Mouse (Mus musculus) induced T-regulatory cell, adult 2 months (primary cell): ENCODE data around the gene Scrn1.

Experiments used
- DNase-seq: peaks from one replicate; pipeline ENCODE4 v3.0.0-alpha.2; 2012; ENCODE audit warnings: low read depth

Scrn1 gene

GRCm38 (mm10) chr6:54472846-54473715, 93.2 kb downstream of the Scrn1 start:
- no peak for DNase-seq

- no peak for DNase-seq
Observed at GRCm38 (mm10) chr6:54471866-54472265, 94.4 kb downstream of the Scrn1 start.

- no peak for DNase-seq
Observed at GRCm38 (mm10) chr6:54467371-54467770, 98.9 kb downstream of the Scrn1 start.

- no peak for DNase-seq
Observed at GRCm38 (mm10) chr6:54464926-54465325, 101.4 kb downstream of the Scrn1 start.

DNA sequence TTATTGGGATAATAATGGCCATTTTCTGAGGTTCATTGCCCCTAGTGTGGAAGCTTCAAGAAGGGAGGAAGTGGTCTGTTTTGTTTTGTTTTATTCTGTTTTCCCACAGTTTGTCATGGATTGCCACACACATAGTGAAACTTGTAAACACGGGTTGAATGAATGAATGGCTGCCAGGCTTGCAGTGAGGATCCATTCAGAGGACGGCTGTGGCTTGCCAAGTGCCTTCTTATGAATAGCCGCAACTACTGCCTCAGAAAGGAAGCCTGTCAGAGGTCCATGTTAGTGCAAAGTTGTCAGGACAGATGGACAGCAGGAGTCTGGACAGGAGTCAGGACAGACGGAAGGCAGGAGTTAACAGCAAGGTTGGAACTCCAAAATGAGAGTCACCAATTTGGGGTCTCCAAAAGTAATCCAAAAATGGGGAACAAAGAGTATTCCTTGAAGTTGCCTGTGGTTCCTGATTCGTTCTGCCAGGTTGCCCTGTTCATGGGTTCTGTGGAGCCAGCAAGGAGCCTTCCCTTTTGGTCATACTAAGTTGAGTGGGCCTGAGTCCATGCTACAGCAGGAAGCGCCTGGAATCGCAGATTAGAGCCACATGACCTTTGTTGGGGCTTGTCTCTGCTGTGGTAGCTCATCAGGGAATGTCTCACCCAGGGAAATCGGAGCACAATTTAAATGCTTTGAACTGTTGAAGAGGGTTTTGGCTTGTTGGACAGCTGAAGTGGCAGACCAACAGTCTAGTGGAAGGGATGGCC, 102.4 kb downstream of the Scrn1 start:
- DNase-seq: no peak

- no peak for DNase-seq
Observed at GRCm38 (mm10) chr6:54462766-54463165, 103.5 kb downstream of the Scrn1 start.

- DNase-seq: no peak
Observed at GRCm38 (mm10) chr6:54460915-54461671, 105.2 kb downstream of the Scrn1 start.

- no peak for DNase-seq
Observed at GRCm38 (mm10) chr6:54460172-54460914, 105.9 kb downstream of the Scrn1 start.

GRCm38 (mm10) chr6:54459661-54460060, 106.6 kb downstream of the Scrn1 start:
- DNase-seq: no peak
